Mouse (Mus musculus) leukemia stem cell, adult 10-12 weeks (primary cell): ENCODE results near the gene Olfr913. TPM values are rescaled to one million over a fixed set of nuclear protein-coding genes. Genes with fewer than 3 reads are reported as not detected.

ENCODE experiments used
- polyA plus RNA-seq: library from polyadenylated mRNA; stranded (reverse); fragments of >175 nt; gene quantifications from 2 replicates; pipeline ENCODE4 v1.2.3, GENCODE M21; 2012; ENCODE audit warnings: low replicate concordance

Olfr913 gene
- polyA plus RNA-seq: not detected in 2 replicates

DNA sequence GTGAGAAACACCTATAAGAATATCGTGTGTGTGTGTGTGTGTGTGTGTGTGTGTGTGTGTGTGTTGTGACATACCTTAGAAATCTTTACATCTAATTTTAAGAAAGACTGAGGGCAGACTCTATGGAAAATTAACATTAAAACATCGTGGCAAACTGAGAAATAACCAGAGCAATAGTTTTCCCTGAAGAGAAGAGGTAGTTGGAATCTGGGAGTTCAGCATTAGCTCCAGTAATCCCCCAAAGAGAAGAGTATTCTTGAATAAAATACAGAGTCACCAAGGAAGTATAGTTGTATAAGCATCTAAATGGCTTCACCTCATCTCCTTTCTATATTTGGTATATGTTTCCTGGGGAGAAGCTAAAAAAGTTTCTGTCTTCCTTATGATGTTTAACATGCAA is at the start of gene Olfr913:
Gene Olfr913, plus strand, starts transcription at position 301 of the 400 bp plus-strand sequence.

DNA sequence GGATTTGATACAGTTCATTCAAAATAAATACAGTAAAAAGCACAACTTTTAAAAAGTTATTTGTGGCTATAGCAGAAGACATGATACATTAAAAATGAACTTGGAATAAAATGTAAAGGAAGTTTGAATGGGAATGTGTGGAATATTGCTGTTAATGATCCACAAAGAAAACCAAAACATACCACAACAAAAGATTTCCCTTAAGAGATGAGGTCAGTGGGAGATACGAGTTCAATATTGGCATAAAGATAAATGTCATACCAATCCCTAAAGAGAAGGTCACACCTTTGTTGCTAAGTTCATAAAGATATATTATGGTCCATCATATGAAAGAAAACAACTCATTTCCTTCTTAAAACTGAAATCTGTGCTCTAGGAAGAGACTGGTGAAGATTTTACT is 12.7 kb upstream of the Olfr913 start, which contains the start of gene Olfr912:
Gene Olfr912, plus strand, starts transcription at position 301 of the 400 bp plus-strand sequence.

DNA sequence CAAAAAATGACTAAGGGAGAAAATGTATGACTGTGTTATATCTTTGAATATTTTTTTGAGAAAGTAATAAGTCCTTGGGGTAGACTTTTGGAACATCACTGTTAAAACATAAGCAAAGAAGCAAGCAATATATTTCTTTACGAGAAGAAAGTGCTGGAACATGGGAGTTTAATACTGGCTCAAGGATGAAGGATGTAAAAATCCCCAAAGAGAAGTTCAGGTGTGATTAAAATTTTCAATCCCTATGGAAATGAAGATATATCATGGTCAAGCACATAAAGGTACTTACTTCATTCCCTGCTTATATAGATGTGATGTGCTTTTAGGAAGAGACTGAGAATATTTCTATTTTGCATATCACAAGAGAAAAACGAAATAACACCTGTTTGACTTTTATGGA is 12.2 kb downstream of the Olfr913 start, which contains the start of gene Olfr914:
Gene Olfr914, plus strand, starts transcription at position 301 of the 400 bp plus-strand sequence.

Other genes with a start within 250 kb of the Olfr913 start
- not detected in 2 replicates for gene Olfr898, start 244.3 kb upstream of the Olfr913 start, polyA plus RNA-seq
- not detected in 2 replicates for gene Olfr250, start 225.9 kb upstream of the Olfr913 start, polyA plus RNA-seq
- not detected in 2 replicates for gene Olfr251, start 215.7 kb upstream of the Olfr913 start, polyA plus RNA-seq
- gene Olfr147, start 191.1 kb upstream of the Olfr913 start, polyA plus RNA-seq: not detected in 2 replicates
- gene Olfr901, start 163.3 kb upstream of the Olfr913 start, polyA plus RNA-seq: not detected in 2 replicates
- not detected in 2 replicates for gene Olfr902, start 145.1 kb upstream of the Olfr913 start, polyA plus RNA-seq
- not detected in 2 replicates for gene Olfr904, start 129.6 kb upstream of the Olfr913 start, polyA plus RNA-seq
- not detected in 2 replicates for gene Olfr905, start 121.7 kb upstream of the Olfr913 start, polyA plus RNA-seq
- not detected in 2 replicates for gene Olfr906, start 105.7 kb upstream of the Olfr913 start, polyA plus RNA-seq
- gene Olfr907, start 97.0 kb upstream of the Olfr913 start, polyA plus RNA-seq: not detected in 2 replicates
- gene Olfr911-ps1, start 71.2 kb upstream of the Olfr913 start, polyA plus RNA-seq: not detected in 2 replicates
- 0.08 TPM in 1 of 2 replicates, not detected in the other for gene Olfr910, start 54.9 kb upstream of the Olfr913 start, polyA plus RNA-seq
- not detected in 2 replicates for gene Olfr912, start 12.6 kb upstream of the Olfr913 start, polyA plus RNA-seq
- not detected in 2 replicates for gene Olfr914, start 12.3 kb downstream of the Olfr913 start, polyA plus RNA-seq
- gene Olfr916, start 67.1 kb downstream of the Olfr913 start, polyA plus RNA-seq: not detected in 2 replicates
- gene Olfr917, start 73.1 kb downstream of the Olfr913 start, polyA plus RNA-seq: not detected in 2 replicates
- not detected in 2 replicates for gene Olfr918, start 81.8 kb downstream of the Olfr913 start, polyA plus RNA-seq
- gene Olfr919, start 110.9 kb downstream of the Olfr913 start, polyA plus RNA-seq: not detected in 2 replicates
- gene Vwa5a, start 125.5 kb downstream of the Olfr913 start, polyA plus RNA-seq: 0.60 and 2.9 TPM in 2 replicates
- gene Olfr920, start 159.5 kb downstream of the Olfr913 start, polyA plus RNA-seq: not detected in 2 replicates
- gene Olfr921, start 180.3 kb downstream of the Olfr913 start, polyA plus RNA-seq: not detected in 2 replicates
- 0.05 TPM in 1 of 2 replicates, not detected in the other for gene Olfr922, start 221.9 kb downstream of the Olfr913 start, polyA plus RNA-seq
- not detected in 2 replicates for gene Olfr923, start 233.8 kb downstream of the Olfr913 start, polyA plus RNA-seq